Mouse (Mus musculus): ENCODE results near the gene Wscd2.

- TF ChIP-seq CTCF (IDR thresholded peaks at IDR 0.05; ENCODE audit: low read depth) = no peak
- TF ChIP-seq EP300 (optimal IDR thresholded peaks at IDR 0.05) = no peak
Measured at GRCm38 (mm10) chr5:113634024-113634651, 144.0 kb downstream of the Wscd2 start.

Measured in stomach, postnatal 0 days (tissue).